Mouse (Mus musculus) kidney, adult 8-10 months (tissue): Measurements from ENCODE around the gene Olfr1301.

Experiments
- DNase-seq, 2 experiments: peaks; one replicate each; pipeline ENCODE4 v3.0.0; 2022

The Olfr1301 gene

DNA sequence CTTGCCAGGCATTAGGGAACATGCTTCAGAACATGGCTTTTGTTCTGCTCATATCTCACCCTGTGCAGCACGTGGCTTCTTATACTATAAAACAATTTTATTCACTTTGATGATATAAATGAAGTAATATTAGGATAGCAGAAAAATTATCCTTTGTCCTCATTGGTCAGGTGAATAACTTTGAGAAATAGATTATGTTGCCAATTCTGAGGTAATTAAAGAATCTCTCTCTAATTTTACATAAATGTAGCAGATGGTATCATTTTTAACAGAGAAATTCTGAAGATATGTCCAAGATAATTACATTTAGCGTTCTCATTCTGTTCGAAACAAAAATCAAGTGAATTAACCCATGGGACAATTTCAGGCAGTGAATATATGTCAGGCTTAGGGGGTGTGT, at the start of gene Olfr1301:
Gene Olfr1301 (plus strand): TSS at position 301 of the 400 bp plus-strand sequence.
- DNase-seq: no peak

DNA sequence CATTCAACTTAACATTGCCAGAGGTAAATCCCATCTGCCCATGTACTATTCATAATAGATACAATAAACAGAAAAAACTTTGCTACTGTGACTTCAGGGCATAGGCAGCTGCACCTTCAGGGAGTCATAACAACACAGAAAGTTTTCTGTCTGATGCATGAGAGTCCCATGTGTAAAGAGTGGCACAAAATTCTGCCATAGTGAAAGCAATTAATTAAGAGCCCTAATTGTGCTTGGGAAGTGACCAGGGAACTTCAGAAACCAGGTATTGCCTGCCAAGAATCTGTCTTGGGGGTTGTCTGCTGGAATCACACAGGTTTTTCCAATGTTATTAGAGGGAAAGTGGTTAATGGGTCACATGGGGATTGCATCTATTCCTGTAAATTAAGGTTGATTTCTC, 24.1 kb upstream of the Olfr1301 start:
- no peak for DNase-seq

- DNase-seq: no peak
Observed at GRCm38 (mm10) chr2:111777129-111777528, 26.3 kb downstream of the Olfr1301 start, which contains the start of gene Olfr1302. Gene Olfr1302, plus strand, starts transcription at chr2:111777429.
